Mouse (Mus musculus): ENCODE results near the gene Adgrf1.

- TF ChIP-seq CTCF (IDR thresholded peaks at IDR 0.05; ENCODE audit: low read depth, low read length) (no peak), POLR2A (IDR thresholded peaks at IDR 0.05; ENCODE audit: borderline replicate concordance, low read depth, low read length) (no peak)
Observed at GRCm38 (mm10) chr17:43279671-43280070, 9.5 kb downstream of the Adgrf1 start.
